Mouse (Mus musculus) frontal cortex, postnatal 10 days (tissue): ENCODE data around the gene Mcrs1.

Experiments used
- DNase-seq, 2 experiments: peaks; one replicate each; pipeline ENCODE4 v3.0.0; 2022; ENCODE audit warnings: low spot score in 2 of 2, mixed read lengths in 1 of 2

Mcrs1 gene

DNA sequence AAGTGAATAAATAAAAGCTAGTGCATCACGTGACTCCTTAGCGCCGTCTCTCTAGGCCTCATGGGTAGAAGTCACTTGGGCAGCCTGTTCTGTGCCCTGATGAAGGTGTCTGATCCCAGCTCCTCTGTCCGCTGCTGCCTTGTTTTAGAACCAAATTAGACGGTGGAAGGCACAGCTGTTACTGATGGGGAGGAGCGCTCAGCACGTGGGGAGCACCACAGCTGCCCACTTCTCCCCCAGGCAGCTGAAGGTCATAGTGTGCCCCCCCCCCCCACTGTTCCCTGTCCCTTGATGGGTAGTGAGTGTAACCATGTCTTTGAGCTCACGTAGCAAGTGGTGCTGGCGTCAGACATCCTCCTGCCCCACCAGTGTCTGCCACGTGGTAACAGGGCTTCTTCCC lies 38.6 kb downstream of the Mcrs1 start:
- DNase-seq, result no peak

DNA sequence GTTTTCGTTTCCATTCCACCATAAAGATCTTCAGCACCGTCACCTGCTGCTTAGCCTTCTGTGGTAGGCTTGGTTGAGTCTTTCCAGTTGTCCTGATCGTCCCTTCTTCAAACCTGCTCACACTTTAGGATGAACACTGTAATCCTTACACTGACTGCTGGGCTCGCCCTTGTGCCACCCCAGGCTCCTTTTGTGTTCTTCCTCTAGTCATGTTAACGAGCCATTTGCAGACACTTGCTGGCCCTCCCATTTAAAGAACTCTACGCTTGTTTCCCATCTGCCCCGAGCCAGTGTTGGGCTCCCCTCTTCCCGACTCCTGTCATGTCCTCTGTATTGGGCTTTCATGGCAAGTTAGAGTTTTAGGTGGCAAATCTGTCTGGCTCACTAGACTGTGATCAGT lies 45.8 kb downstream of the Mcrs1 start:
- DNase-seq, result no peak

- no peak for DNase-seq
These were observed 53.0 kb downstream of the Mcrs1 start for GRCm38 (mm10) chr15:99198761-99199160.

DNA sequence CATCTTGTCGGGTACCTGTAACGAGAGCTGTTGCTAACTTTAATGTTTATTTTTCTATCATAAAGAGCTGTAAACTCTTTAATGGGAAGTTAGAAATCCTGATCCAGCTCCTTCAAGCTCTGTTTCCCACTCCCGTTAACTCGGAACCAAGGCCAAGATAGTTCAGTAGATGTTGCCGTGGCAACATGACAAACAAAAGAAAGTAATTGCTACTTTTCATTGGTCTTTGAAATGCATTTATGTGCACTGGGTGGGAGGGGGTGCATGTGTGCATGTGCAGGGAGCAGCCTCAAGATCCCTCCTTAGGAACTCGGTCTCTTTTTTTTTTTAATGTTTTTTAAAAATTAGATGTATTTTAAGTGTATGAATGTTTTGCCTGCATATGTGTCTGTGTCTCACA lies 56.7 kb downstream of the Mcrs1 start:
- no peak for DNase-seq

- no peak for DNase-seq
These were observed 57.4 kb downstream of the Mcrs1 start for GRCm38 (mm10) chr15:99194358-99194757.
